Mouse (Mus musculus): ENCODE data around the gene Bcas3. TPM values are rescaled to one million over a fixed set of nuclear protein-coding genes. Genes with fewer than 3 reads are reported as not detected.
A peak's percentile ranks its signal among the peaks of the same experiment; 100 is the strongest.

The Bcas3 gene
- total RNA-seq, 1 experiment from 2014 or later, result 40.5 TPM

DNA sequence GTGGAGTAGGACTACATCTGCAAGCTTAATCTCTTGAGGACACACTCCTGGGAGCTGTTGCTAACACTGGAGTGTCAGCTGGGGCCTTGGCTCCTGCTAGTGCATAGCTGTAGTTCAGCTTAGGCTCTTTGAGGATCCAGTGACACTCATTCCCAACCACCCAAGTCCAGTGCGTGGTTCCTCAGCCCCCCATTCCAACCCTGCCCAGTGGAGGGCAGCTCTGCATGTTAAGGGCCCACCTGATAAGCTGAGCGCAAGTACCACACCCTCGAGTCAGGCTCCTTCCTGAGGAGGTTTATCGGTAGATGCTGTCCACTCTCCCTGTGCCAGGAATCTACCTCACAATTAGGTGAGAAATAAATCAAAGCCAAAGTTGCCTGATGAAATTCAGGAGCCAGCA is 446.5 kb downstream of the Bcas3 start:
- DNase-seq, result no peak

DNA sequence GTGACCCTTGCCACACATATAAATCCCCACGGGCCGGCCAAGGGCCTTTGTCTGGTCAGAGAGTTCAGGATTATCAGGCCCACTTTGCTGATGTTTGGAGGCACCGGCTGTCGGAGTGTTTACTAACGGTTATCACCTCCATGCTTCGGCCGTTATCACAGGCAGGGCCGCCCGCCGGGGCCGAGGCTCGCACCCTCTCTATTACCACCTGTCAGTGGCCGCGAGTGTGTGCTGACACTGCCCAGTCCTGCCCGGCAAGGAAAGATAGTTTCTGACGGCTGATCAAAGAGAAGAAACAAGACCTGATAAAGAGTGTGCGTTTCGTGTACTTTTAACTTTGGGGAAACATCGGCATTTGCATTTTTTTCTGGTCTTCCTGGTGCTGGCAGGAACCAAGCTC is 446.9 kb downstream of the Bcas3 start:
- DNase-seq, result no peak

DNA sequence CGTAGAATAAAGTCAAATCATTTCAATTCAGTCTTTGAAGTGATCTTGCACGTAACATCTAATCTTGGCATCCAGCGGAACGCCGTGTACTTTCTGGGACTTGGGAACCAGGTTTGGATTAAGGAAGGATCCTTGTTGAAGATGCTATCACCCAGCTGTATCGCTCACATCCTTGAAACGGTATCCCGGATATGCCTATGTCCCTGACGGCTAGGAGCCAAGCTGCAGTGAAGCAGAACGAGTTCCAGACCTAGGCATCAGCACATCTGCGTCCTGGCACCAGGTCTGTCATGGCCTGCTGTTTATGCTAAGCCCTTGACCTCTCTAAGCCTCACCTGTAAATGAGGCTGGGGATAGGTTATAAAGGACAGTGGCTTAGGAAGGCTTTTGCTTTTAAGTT is 447.4 kb downstream of the Bcas3 start:
- no peak for DNase-seq

DNA sequence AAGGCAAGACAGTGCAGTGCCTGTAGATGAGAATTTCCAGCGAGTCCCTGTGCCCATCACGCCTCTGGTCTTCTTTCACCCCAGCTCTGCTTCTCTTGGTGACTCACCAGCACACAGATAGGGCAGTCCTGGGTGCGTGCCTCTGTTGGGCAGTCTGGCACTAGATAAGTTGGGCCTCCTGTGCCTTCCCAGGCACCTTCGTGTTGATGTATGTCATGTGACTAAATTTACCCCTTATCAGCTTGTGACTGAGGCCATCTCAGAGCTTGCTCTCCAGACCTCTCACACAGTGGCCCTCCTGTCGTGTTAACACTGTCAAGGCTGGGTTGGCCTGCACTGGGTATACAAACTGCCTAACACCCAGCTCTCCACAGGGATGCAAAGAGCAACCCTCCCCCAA is 451.1 kb downstream of the Bcas3 start:
- no peak for DNase-seq

DNA sequence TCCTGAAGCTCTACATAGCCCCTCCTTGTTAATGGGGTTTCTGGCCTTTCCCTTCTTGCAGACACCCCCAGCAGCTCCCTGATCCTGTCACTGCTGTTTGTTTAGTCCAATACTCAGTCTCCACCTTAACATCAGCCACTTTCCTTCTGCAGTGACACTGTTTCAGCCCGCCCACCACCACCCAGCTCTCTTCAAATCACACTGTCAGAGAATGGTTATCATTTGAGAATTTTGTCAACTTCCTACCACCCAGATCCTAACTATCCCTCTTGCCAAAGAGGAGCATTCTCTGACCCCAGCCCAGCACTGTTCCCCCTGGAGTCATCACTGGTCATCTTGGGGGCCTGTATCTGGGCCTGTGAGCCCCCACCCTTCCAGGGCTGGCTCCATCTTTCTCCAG is 452.8 kb downstream of the Bcas3 start:
- no peak for DNase-seq

DNA sequence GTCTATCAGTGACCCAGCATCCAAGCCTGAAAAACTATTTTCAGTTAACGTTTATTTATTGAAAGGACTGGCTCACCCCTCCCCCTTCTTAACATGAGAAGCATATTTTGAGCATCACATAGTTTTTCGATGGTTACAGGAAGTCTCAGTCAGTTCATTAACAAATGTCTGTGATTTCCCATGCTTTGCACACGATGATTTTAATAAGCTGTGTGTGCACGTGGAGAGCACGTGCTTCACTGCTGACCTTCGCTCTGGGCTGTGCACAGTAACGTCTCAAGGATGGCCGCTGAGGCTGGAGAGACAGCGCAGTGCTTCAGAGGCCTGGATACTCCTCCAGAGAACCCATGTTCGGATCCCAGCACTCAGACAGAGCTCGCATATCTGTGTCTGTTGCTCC is 454.4 kb downstream of the Bcas3 start:
- DNase-seq, result no peak

DNA sequence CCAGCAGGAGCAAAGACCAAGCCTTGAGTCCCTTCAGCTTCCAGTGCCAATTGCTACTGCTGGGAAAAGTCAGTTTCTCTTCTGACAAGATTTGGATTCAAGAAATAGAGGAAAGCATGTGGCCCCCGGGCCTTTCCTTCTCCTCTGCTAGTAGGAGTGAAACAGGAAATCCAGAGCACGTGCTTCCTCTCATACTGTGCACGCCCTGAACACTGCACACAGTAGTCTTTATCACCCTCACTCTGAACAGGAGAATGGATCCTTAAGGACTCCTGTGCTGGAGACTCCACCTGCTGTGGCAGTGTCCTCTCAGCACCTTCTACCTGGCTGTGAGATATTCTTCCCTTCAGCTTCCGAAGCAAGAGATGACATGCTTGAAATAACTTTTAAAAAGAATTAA is 458.3 kb downstream of the Bcas3 start:
- DNase-seq, result no peak

DNA sequence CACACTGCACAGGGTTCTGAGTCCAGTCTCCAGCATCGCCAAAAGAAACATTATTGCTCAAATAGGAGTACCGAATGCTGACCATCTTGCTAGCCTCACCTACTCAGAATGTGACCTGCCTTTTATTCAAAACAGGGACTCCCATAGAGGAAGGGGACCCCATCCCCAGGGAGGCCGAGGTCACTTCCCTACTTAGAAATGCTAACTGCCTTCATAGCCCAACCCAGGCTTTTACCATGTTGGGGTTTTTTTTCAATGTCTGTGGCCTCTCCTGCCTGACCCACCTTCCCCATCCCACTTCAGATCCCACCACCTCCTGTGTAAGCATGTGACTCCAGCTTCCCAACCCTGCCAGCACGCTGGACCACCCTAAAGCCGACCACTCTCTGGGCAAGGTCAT is 458.7 kb downstream of the Bcas3 start:
- DNase-seq, result no peak

DNA sequence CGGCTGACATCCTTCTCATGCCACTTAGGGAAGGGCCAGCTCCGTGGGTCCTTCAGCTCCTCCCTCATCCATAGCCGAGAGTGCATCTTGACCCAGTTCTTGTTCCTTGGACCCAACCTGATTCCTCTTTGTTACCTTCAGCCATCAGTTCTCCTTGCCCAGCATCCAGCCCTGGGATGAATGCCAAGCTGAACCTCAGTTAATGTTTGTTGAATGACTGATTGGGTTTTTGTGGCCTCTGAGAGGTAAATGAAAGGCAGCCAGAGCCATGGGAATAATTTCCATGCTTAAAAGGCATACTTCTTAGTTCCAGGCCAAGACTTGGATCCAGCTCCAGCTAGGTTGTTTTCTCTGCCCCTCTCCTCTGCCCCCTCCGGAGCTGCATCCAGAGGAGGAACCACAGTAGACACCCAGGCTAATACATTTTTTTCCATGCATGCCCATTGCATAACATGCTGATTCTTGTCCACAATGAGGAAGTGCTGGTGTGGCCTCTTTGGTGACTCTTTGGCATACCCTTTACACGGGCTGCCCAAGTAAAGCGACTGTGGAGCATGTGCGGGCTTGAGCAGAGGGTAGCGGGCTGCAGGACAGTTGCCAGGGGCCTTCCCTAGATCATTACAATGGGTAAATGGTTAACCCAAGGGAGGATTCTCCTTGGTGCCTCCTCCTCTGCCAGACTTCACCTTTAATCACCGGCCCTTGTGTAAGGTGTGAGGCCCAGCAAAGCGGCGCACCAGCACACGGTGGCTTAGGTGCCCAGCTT is 459.4 kb downstream of the Bcas3 start:
- no peak for DNase-seq

DNA sequence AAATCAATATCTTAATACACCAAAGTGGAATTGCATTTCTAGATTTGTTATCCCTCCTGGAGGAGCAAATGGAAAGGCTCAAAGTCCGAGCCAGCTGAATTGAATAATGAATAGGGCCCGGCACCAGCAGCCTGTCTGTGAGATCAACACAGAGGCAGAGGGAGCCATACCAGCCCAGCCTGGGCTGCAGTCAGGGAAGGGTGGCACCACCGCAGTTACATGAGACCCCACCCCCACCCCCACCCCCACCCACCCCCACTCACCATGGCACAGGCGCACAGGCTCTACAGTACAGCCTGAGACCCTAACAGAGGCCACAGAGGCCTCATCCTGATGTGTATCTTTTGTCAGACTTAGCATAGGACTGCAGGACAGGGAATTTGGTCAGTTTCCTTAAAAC is 461.7 kb downstream of the Bcas3 start:
- no peak for DNase-seq

DNA sequence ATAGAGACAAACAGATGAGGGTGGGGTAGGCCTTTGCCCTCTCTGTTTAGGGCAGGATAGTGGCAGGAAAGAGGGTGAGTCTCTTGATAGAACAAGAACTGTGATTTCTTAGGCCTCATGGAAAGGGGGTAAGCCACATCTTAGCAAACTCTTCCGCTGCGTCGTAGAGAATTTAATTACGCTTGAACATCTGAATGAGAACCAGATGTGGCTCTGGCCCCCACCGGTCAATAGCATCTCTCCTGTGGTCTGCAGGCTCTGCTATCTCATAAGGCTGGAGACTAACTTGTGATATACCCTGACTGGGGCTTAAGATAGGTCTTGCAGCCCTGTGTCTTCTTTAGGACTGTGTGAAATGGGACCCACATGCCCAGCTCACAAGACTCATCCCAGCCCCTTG is 463.5 kb downstream of the Bcas3 start:
- no peak for DNase-seq

DNA sequence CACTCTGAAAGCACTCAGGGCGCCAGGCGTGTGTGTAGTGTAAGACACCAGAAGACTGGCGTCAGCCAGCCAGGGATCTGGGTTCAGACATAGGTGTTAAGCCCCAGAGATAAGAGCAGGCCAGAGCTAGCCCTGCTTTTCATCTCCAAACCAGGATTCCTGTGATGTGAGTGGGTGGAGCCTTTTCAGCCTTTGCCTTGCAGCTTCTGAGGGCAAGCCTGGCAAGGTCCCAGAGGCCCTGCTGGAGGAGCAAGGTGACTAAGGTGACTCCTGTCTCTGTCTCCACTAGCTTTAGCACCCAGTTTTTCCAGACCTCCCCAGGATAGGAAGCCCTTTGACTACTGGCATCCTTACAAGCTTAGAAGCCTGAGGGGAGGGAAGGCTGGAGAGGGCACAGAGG is 465.4 kb downstream of the Bcas3 start:
- DNase-seq, result peak; percentile 52

DNA sequence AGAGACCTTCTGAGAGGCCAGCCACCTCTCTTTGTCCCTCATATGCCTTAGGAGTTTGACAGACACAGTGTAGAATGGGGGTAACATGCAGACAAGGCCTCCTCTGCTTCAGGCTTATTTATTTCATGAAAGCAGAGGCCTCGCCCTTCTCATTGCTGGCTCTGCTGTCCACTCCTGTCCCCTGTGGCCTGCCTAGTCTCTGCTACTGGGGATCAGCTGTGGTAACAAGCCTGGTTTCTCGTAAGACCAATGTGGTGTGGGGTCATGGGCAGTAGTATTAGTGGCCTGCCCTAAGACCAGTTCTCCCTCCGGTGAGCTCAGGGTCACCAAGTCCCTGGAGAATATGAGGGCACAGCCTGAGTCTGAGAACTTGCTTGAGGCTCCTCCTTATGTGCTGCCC is 468.0 kb downstream of the Bcas3 start:
- peak; percentile 31 for DNase-seq

DNA sequence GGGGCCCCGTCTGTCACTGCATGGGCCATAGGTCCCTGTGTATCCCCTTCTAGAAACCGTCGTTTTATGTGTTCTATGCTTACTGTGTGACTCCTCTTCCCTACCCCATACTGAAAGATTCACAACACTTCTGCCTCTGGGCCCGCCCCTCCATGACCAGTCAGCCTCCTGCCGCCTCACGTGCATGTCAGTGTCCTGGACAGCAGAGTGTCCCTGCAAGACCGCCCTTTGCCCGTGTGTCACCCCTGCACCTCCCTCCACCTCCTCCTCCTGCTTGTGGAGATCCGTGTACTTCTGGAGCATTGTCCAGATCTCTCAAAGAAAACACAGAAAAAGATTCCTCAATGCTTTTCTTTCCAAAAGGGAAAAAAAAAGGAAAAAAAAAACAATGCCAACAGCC is 468.7 kb downstream of the Bcas3 start:
- DNase-seq, result no peak

DNA sequence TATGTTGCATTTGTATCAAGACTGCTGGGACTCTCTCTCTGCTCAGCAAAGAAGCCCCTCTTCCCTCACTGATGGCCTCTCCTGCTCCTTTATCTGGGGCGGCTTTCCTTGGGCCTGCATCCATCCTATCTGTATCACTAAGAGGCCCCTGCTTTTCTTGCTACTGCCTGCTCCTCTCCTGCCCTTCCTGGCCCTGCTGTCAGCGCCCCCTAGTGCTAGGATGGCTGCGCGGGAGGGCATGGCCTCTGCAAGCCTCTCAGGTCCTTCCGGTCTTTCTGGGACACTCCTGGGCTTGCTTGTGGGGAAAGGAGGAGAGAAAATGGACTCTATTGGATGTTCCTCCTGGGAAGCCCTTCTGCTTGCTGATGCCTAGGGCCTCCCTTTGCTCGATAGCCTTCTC is 470.2 kb downstream of the Bcas3 start:
- peak; percentile 95 for DNase-seq

DNA sequence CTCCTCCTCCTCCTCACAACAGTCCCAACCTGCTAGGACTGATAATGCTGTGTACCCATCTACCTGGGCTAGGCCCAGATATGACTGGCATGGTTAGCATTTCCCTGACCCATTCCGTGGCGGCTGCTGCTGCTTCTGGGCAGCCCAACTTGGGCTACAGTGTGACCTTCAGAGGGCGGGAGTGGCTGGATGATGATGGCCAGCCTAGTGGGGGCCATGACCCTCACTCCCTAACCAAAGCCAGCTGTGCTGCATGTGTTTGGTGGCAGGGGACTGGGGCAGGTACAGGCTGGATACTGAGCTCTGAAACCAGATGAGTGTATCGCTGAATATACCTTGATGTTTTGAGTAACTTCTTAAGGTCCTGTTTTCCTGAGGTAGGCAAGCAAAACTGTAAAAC is 470.8 kb downstream of the Bcas3 start:
- DNase-seq, result no peak

DNA sequence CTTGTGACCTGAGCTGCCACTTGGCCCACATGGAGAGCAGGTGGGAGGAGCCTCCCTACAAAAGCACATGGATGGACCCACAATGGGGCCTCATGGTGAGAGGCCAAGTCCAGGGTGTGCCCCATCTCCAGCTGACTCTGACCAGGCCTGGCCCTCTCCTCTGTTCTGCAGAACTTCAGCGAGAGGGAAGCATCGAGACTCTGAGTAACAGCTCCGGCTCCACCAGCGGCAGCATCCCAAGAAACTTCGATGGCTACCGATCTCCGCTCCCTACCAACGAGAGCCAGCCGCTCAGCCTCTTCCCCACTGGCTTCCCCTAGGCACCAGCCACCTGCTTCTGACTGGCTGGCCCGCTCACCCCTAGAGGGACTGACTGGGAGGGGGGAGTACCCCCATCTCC is 472.1 kb downstream of the Bcas3 start:
- no peak for DNase-seq

DNA sequence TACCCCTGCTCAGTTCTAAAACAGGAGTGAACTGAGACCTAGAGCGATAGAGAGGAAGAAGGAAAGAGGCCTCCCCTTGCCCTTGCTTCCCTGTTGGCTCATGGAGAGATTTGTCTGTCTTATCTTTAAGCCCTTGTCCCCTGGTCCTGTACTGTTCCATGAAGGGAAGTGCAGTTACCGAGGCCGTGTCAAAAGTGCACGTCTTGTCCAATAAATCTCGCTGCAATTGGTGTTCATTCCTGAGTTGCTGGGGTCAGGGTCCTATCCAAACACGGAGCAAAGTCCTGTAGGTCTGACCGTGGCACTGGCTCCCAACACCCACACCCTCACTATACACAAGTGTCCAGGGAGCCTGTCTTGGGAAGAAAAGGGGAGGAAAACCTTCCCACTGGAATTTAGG is 472.9 kb downstream of the Bcas3 start:
- peak; percentile 49 for DNase-seq

DNA sequence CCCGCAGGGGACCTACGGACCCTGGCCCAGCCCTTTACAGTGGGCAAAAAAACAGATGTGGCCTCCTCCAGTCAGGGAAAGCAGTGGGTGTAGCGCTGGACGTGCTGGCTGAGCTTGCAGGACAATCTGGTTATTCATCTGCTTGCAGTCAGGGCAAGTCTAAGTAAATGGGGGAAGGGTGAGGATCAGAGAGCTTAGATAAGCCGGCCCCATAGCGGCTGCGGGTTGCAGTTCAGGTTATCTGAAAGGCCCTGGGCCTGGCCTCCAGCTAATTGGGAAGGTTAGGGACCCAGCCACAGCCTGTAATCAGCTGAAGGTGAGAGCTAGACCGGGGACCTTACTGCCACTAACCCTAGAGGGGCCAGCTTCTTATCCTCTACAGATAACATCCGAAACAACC is 474.4 kb downstream of the Bcas3 start:
- DNase-seq, result peak; percentile 52

DNA sequence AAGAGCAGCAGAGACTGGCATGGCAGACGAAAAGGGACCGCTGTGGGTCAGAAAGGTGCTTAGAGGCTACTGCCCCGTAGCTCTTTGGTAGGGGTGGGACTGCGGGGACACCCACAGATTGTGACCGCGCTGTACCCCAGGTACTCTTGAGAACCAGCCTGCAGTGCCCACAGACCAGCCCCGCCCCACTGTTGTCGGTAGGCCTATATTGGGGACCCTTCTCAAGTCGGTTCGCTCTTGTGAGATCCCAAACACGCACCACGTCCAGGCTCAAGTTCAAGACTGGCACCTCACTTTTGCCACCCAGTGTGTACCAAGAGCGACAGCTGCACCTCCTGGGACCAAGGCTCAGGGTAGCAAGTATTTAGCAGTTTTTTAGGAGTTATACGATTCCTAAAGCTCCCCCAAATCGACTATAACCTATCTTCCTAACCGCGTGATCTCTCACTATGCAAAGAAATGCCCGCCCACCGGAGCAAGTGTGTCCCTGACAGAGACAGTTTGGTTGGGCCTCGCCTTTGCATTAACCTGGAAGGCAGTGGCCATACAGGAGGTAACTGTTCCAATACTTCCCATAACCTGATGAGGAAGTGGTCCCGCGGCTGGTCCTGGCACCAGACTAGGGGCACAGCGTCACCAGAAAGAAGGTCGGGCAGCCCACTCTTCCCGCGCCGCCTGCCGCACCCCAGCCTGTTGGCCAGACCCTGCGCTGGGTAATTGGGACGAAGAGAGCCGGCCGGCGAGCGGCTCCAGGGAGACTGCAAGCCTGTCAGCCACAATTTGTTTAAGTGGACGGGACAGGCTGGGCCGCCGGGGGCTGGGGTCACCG is 475.9 kb downstream of the Bcas3 start:
- DNase-seq, result peak; percentile 12

DNA sequence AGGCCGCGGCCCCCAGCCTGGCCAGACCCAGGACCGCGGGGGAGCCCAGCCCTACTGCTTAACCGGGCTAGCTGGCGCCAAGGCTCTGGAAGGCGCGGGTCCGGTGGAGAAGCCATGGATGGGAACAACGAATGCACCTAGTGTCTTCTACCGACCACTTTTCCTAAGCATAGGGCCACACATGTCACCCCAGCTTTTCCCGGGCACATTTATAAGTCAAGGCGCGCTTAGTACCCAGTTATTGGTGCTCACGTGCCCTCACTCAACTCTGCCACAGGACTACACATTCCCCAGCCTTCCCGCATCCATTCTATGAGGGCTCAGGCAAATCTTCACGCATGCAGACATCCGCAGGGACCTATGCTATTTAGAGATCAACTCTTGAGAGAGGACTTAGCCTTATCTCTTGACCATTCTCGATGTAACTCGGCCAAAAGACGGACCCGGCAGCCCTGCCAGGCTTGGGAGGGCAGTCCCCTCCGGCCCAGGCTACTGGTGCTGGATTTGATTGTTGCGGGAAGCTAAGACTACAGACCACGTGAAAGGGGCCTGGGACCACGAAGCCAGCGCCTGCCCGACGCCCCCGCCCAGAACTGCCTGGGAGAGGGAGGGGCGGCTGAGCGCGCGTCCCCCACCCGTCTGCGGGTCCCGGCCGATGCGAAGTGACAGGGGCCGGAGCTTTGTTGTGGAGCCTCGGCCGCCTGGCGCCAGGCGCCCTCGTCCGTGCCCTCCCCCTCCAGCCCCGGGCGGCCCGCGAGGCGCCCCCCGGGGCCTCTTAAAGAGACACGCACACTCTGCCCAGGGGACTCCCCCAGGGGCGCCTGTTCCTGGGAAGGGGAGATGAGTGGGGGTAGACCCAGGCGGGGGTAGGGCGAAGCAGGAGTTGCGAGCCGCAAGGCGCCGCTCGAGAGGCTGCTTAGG is 476.8 kb downstream of the Bcas3 start:
- peak; percentile 48 for DNase-seq

DNA sequence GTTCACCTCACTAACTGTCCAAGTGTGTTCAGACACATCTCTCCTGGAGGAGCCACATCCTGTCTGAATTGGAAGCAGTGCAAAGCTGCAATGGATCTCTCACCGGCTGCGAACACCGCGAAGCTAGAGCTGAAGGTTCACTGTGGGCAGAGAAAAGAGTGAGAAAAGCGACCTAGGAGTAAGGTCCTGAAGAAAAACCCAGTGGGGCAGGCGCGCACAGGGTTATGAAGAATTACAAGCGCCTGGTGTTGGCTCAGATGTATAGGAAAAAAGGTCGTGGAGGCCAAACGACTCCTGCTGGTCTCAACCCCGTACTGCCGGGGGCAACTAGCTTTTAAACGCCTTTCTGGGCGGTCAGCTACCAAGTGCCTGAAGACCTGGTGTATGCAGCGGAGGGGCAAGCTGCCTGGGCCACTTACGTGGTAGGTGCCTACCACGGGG is 478.0 kb downstream of the Bcas3 start:
- peak; percentile 48 for DNase-seq

Data from adrenal gland, postnatal 14 days (tissue).